Mouse (Mus musculus) MEL (cell line): ENCODE measurements around the gene 1600002K03Rik. TPM values are rescaled to one million over a fixed set of nuclear protein-coding genes. Genes with fewer than 3 reads are reported as not detected.

Experiments
- DNase-seq: peaks from one replicate; pipeline ENCODE4 v3.0.0; 2011; ENCODE audit warnings: low read depth, low spot score
- H3K27ac ChIP-seq: 2 replicates; pipeline ENCODE4 v1.5.1; 2012; ENCODE audit warnings: low read depth, mild to moderate bottlenecking, control low read depth, low read length, moderate library complexity; ENCODE audit not compliant: control insufficient read depth
- H3K27me3 ChIP-seq, 2 experiments: fragments of 150-350 bp in 1 of 2; sonication (generic) in 1 of 2; 2 replicates each; pipeline ENCODE4 v1.6.1; 2012; ENCODE audit warnings: low read length in 2 of 2, mild to moderate bottlenecking in 2 of 2, improper control_type of control experiment in 1 of 2, moderate library complexity in 1 of 2; ENCODE audit not compliant: insufficient read depth in 2 of 2, control insufficient read depth in 1 of 2
- H3K36me3 ChIP-seq, 2 experiments: 2 replicates each; pipeline ENCODE4 v1.6.1; 2012 to 2014; ENCODE audit warnings: low read length in 2 of 2, improper control_type of control experiment in 1 of 2, inconsistent platforms in 1 of 2, mild to moderate bottlenecking in 1 of 2; ENCODE audit not compliant: insufficient read depth in 2 of 2, control insufficient read depth in 1 of 2
- H3K4me1 ChIP-seq, 2 experiments: fragments of 150-350 bp in 1 of 2; sonication (generic) in 1 of 2; 2 replicates each; pipeline ENCODE4 v1.6.1; 2012; ENCODE audit warnings: low read length in 2 of 2, improper control_type of control experiment in 1 of 2, mild to moderate bottlenecking in 1 of 2; ENCODE audit not compliant: insufficient read depth in 2 of 2, control insufficient read depth in 1 of 2
- H3K4me3 ChIP-seq, 2 experiments: fragments of 150-350 bp in 1 of 2; sonication (generic) in 1 of 2; 2 replicates each; pipeline ENCODE4 v1.5.1; 2012; ENCODE audit warnings: low read depth in 2 of 2, low read length in 2 of 2, mild to moderate bottlenecking in 2 of 2, moderate library complexity in 2 of 2, control low read depth in 1 of 2, improper control_type of control experiment in 1 of 2; ENCODE audit not compliant: control insufficient read depth in 1 of 2, insufficient read depth in 1 of 2
- H3K79me2 ChIP-seq: 2 replicates; pipeline ENCODE4 v1.6.1; 2012; ENCODE audit warnings: mild to moderate bottlenecking, low read length, moderate library complexity; ENCODE audit not compliant: control insufficient read depth, poor library complexity, insufficient read depth
- H3K9ac ChIP-seq: 2 replicates; pipeline ENCODE4 v1.6.1; 2012; ENCODE audit warnings: low read depth, mild to moderate bottlenecking, control low read depth, low read length, moderate library complexity; ENCODE audit not compliant: control insufficient read depth, poor library complexity, severe bottlenecking
- H3K9me3 ChIP-seq: fragments of 150-350 bp; sonication (generic); replicated peaks from 2 replicates; pipeline ENCODE4 v1.6.1; 2012; ENCODE audit warnings: mild to moderate bottlenecking, low read length, improper control_type of control experiment, moderate library complexity; ENCODE audit not compliant: insufficient read depth
- E2F4 ChIP-seq: IDR thresholded peaks from 2 replicates; pipeline ENCODE4 v1.6.1; 2011; ENCODE audit warnings: low read depth, low read length, improper control_type of control experiment, borderline replicate concordance
- ELF1 ChIP-seq: IDR thresholded peaks from 2 replicates; pipeline ENCODE4 v1.6.1; 2014; ENCODE audit warnings: low read depth, mild to moderate bottlenecking, inconsistent platforms, low read length, improper control_type of control experiment, moderate library complexity
- EP300 ChIP-seq, 2 experiments: IDR thresholded peaks; 2 replicates each; pipeline ENCODE4 v1.6.1; 2011; ENCODE audit warnings: improper control_type of control experiment in 2 of 2, low read length in 2 of 2, low read depth in 1 of 2, mild to moderate bottlenecking in 1 of 2
- GATA1 ChIP-seq: IDR thresholded peaks from 2 replicates; pipeline ENCODE4 v1.6.1; 2011; ENCODE audit warnings: low read depth, low read length, improper control_type of control experiment
- HCFC1 ChIP-seq: IDR thresholded peaks from 2 replicates; pipeline ENCODE4 v1.6.1; 2012; ENCODE audit warnings: low read depth, mild to moderate bottlenecking, inconsistent platforms, low read length, improper control_type of control experiment, moderate library complexity
- MAFK ChIP-seq: IDR thresholded peaks from 2 replicates; pipeline ENCODE4 v1.6.1; 2011; ENCODE audit warnings: low read depth, mild to moderate bottlenecking, low read length, improper control_type of control experiment, borderline replicate concordance
- MAZ ChIP-seq: IDR thresholded peaks from 2 replicates; pipeline ENCODE4 v1.6.1; 2012; ENCODE audit warnings: low read depth, mild to moderate bottlenecking, inconsistent platforms, low read length, improper control_type of control experiment
- MXI1 ChIP-seq: IDR thresholded peaks from 2 replicates; pipeline ENCODE4 v1.6.1; 2011; ENCODE audit warnings: mild to moderate bottlenecking, low read depth, low read length, improper control_type of control experiment
- POLR2AphosphoS2 ChIP-seq: IDR thresholded peaks from 2 replicates; pipeline ENCODE4 v1.6.1; 2011; ENCODE audit warnings: low read length, improper control_type of control experiment
- POLR2AphosphoS5 ChIP-seq: IDR thresholded peaks from 2 replicates; pipeline ENCODE4 v1.6.1; 2012; ENCODE audit warnings: low read depth, borderline replicate concordance, mild to moderate bottlenecking, inconsistent platforms, low read length, moderate library complexity, mixed read lengths
- RCOR1 ChIP-seq: IDR thresholded peaks from 2 replicates; pipeline ENCODE4 v1.6.1; 2012; ENCODE audit warnings: low read depth, mild to moderate bottlenecking, inconsistent platforms, low read length, improper control_type of control experiment
- SIN3A ChIP-seq: IDR thresholded peaks from 2 replicates; pipeline ENCODE4 v1.6.1; 2012; ENCODE audit warnings: low read length, improper control_type of control experiment, inconsistent platforms
- TBP ChIP-seq: IDR thresholded peaks from 2 replicates; pipeline ENCODE4 v1.8.0; 2011; ENCODE audit warnings: low read depth, low read length, improper control_type of control experiment
- TCF12 ChIP-seq: IDR thresholded peaks from 2 replicates; pipeline ENCODE4 v1.6.1; 2014; ENCODE audit warnings: low read depth, mild to moderate bottlenecking, inconsistent platforms, low read length, improper control_type of control experiment, moderate library complexity
- UBTF ChIP-seq: IDR thresholded peaks from 2 replicates; pipeline ENCODE4 v1.6.1; 2012; ENCODE audit warnings: low read depth, mild to moderate bottlenecking, inconsistent platforms, low read length, improper control_type of control experiment, moderate library complexity, borderline replicate concordance; ENCODE audit not compliant: insufficient read depth
- USF2 ChIP-seq, 2 experiments: IDR thresholded peaks; 2 replicates each; pipeline ENCODE4 v1.6.1; 2011 to 2012; ENCODE audit warnings: improper control_type of control experiment in 2 of 2, low read length in 2 of 2, borderline replicate concordance in 1 of 2, inconsistent platforms in 1 of 2, low read depth in 1 of 2, mild to moderate bottlenecking in 1 of 2; ENCODE audit not compliant: insufficient read depth in 1 of 2
- ZC3H11A ChIP-seq: IDR thresholded peaks from 2 replicates; pipeline ENCODE4 v1.6.1; 2012; ENCODE audit warnings: low read depth, mild to moderate bottlenecking, inconsistent platforms, low read length, improper control_type of control experiment
- ZMIZ1 ChIP-seq: IDR thresholded peaks from 2 replicates; pipeline ENCODE4 v1.6.1; 2012; ENCODE audit warnings: low read depth, mild to moderate bottlenecking, inconsistent platforms, low read length, improper control_type of control experiment, moderate library complexity
- ZNF384 ChIP-seq: IDR thresholded peaks from 2 replicates; pipeline ENCODE4 v1.6.1; 2012; ENCODE audit warnings: low read depth, mild to moderate bottlenecking, inconsistent platforms, low read length, improper control_type of control experiment
- polyA plus RNA-seq, 2 experiments: library from polyadenylated mRNA; stranded (reverse) in 1 of 2; unstranded in 1 of 2; fragments of >175 nt in 1 of 2; fragments of >200 nt in 1 of 2; gene quantifications; 2 replicates each; pipeline versions ENCODE4 v1.2.1 to v1.2.4; 2012; ENCODE audit warnings: low replicate concordance in 2 of 2, low read depth in 1 of 2; ENCODE audit not compliant: insufficient read length in 2 of 2, insufficient read depth in 1 of 2, missing spikeins in 1 of 2
- total RNA-seq: library from RNA; depleted of rRNA; stranded (reverse); fragments of 300-350 nt; gene quantifications from 2 replicates; pipeline ENCODE4 v1.2.3, GENCODE M21; 2012

Gene 1600002K03Rik
- total and polyA plus RNA-seq, 3 experiments = 11.4 to 16.9 TPM; not detected in 1

DNA sequence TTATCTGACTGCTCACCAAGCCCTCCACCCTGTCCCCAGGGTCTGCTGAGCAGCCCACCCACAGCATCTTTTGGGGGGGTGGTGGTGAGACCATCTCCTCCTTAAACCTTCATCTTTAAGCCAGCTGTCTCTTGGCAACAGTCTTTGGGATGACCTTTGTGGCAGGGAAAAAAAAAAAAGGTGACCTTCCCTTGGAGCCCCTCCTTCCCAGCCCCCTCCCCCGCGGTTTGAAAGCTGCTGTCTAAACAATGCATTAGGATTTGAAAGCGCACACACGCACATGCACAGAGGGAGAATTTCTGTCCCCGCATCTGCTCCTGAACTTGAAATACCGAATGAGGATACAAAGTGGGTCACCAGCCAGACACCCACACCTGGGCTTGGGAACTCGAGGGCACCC lies 31.3 kb downstream of the 1600002K03Rik start:
- Histone ChIP-seq H3K79me2 (no peaks in the 10 kb centered on the region), H3K9me3 (no peaks in the 10 kb centered on the region), H3K4me1 (no peaks in the 10 kb centered on the region), H3K27ac (no peak overlapping the region), H3K4me3 (no peak overlapping the region), H3K27me3 (peaks cover 16 to 31% of the 10 kb centered on the region in 2 experiments), H3K36me3 (no peaks in the 10 kb centered on the region), H3K9ac (no peak overlapping the region)
- TF ChIP-seq ZNF384 (no peak), MAZ (no peak), SIN3A (no peak), MXI1 (no peak), E2F4 (no peak), HCFC1 (no peak), TCF12 (no peak), USF2 (IDR thresholded peaks at IDR 0.05; ENCODE audit: borderline replicate concordance in 1 of 2, insufficient read depth in 1 of 2, low read depth in 1 of 2, low read length in 2 of 2) (no peak), ZMIZ1 (no peak), RCOR1 (no peak), ZC3H11A (no peak), GATA1 (no peak), POLR2AphosphoS2 (no peak), ELF1 (no peak)
- DNase-seq = no peak

DNA sequence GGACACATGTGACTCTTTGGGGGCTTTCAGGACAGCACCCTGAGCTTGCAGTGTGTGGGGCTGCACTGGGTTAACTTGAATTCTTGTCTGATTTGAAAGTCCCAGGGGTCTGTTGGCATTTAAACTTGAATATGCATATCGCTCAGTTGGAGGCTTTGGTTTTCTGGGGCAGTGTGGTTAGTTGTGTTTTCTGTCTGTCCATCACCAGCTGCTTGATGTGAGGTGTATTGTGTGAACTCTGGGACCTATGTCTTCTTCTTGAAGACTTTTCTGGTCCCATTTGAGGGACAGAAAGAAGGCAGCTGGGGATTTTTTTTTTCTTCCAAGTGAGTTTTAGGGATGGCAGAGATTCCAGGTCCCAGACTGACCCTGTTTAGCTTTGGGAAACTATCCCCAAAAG lies 34.5 kb downstream of the 1600002K03Rik start:
- H3K4me3 ChIP-seq = no peak overlapping the region
- no peaks in the 10 kb centered on the region for H3K79me2 ChIP-seq
- peaks cover 16 to 26% of the 10 kb centered on the region in 2 experiments for H3K27me3 ChIP-seq
- no peaks in the 10 kb centered on the region for H3K9me3 ChIP-seq
- TF ChIP-seq MAFK (no peak), UBTF (no peak), RCOR1 (no peak), ELF1 (no peak), HCFC1 (no peak), TBP (no peak), EP300 (IDR thresholded peaks at IDR 0.05; ENCODE audit: low read depth in 1 of 2, low read length in 2 of 2) (no peak), ZNF384 (no peak), USF2 (IDR thresholded peaks at IDR 0.05; ENCODE audit: borderline replicate concordance in 1 of 2, insufficient read depth in 1 of 2, low read depth in 1 of 2, low read length in 2 of 2) (no peak), GATA1 (no peak), POLR2AphosphoS5 (no peak)
- no peaks in the 10 kb centered on the region for H3K36me3 ChIP-seq
- no peak for DNase-seq
- no peak overlapping the region for H3K9ac ChIP-seq
- no peak overlapping the region for H3K27ac ChIP-seq
- H3K4me1 ChIP-seq = no peaks in the 10 kb centered on the region
